Mouse (Mus musculus) hindlimb bud, embryonic 11.5 days (tissue): Measurements from ENCODE around the gene Ccdc171.

Experiments used
- DNase-seq: peaks from one replicate; pipeline ENCODE4 v3.0.0-alpha.2; 2012; ENCODE audit warnings: low read depth, low spot score; ENCODE audit errors: extremely low spot score

The Ccdc171 gene

DNA sequence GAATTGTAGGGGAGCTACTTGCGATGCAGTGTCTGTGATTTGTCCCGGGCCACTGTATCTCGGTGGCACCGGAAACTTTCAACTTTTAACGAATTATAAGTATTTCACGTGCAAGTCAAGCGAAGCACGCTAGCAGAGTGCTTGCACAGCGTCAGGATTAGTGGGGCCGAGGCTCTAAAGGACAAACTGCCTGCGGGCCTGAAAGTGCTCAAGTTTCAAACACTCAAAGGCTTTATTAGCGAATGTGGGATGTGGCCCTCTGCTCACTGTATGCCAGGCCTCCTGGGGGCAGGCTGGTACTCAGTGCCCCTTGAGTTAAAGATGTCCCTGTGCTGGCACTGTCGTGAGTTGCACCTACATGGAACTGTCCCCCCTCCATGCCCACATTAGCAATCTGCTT, 266.5 kb downstream of the Ccdc171 start:
- DNase-seq: peak; percentile 24

DNA sequence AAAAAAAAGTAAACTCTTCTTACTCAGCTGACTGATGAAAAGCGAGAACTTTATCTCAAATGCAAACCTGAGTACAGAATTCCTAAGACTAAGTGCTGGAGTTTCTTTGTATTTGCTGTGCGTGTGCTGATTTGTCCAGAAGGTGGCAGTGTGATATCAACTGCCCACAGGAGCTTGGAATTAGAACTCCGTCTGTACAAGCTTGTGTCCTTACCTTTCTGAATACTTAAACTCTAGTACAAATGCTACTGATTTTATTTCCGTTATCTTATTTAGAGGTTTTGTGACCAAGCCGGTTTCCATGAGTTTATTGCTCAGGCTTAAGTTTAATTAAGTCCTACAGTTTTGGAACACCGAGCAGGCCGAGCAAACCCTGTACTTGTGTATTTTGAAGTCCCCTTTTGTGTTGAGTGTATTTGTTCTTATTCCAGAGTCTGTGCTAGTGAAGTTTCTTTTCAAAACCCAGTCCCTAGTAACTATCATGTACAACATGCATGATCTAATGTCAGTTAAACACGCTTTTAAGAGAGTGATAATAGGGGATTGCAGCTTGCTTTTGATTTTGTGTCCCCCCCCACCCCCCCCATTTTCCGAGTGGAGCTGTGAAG, 269.1 kb downstream of the Ccdc171 start:
- DNase-seq: peak; percentile 64

DNA sequence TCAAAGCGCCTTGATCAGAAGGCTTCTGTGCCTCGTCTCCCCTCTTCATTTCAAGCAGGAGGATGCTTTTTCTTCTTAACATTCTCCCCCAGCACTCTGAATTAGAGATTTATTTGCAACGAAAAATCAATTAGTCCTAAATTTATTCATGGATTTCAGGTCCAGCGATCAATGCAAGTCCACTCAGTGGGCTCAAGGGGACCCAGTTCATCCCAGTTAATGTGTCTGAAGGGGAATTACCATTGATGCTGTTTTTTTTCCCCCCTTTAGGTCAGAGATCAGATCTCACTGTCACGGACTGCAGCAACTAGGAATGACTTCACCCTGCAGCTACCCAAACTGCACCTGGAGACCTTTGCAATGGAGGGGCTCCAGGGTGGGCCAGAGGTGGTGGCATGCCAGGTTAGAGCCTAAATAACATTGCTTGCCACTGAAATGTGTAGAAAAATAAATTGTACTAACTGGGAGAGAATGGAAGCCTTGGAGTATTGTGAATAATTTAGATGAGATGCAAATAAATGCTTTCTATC, 269.6 kb downstream of the Ccdc171 start:
- no peak for DNase-seq

DNA sequence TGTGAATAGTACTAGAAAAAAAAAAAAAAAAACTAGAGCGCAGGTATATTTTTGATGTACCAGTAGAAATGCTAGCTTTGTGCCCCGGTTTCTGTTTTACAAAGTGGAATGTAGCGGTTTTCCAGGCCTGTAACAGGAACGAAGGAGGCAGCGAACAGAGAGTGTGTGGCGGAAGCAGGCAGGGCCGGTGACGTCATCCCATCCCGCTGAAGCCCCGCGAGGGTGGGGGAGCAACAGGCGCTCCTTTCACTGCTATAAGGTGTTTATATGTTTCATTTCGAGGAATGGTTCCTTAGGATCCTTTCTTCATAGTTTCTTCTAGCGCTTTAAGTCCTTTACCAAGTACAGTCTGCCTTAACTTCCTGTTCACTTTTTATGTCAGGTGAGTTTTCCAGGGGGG, 272.6 kb downstream of the Ccdc171 start:
- DNase-seq: no peak

DNA sequence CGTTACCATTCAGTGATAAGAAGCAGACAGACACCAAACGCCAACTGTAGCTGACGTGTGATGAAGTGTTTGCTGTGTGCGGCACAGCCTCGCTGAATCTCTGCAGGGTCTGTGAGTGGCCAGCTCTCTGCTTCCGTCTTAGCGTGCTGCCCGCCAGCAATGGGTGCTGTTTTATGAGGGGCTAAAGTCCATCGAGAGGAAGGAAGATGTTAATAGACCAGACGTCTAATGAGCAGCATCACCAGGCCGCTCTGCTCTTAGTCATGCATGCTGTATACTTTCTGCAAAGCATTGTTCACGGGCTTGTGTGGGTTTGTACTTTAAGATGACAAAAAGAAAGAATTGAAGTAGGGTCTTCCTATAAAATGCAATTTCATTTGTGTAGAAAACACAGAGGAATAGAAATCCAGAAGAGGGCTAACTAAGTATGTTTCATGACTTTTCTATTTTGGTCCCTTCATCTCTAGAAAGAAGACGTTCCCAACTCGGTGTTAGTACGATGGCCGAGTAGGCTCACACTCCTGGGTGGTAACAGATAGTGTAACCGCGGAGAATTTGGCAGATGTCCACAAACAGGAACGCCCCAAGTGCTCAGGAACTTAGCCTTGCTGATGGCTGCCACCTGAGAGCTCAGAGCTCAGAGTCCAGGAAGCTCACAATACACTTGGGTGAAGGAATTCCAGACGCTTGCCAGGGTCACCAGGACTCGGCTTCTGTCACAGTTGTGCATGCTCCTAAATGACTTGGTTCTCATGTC, 273.5 kb downstream of the Ccdc171 start:
- DNase-seq: no peak

DNA sequence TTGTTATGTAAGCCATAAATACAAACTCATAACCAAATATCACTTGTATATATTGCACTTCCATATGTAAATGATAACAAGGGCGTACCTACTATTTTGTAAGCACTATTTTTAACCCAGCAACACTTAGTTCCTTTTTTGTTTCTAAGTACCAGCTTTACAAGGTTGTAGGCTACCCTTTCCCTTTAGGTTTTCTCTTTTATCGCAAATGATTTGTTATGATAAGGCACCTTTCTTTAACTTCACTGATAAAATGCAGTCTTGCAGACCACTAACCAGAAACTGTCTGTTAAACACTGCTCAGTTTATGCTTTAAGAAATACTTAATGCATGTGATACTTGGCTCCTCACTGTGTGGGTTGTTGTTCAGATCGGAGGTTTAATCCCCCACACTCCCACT, 275.1 kb downstream of the Ccdc171 start:
- DNase-seq: no peak

DNA sequence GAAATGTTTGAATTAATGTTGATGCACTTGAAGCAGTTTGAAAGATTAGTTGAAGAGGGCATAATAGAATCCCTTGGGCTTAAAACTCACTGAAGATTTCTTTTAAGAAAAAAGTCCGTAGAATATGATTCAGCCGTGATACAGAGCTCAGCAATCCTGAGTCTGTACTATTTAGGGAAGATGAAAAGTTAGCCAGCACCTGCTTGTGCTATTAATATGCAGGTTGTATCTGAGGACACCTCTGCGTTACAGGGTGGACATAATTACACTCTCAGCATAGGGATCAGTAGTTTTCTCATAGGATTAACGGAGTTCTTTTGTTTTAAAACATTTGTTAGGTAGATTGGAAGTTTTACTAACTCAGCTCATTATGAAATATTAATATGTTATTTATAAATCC, 291.6 kb downstream of the Ccdc171 start:
- DNase-seq: no peak

DNA sequence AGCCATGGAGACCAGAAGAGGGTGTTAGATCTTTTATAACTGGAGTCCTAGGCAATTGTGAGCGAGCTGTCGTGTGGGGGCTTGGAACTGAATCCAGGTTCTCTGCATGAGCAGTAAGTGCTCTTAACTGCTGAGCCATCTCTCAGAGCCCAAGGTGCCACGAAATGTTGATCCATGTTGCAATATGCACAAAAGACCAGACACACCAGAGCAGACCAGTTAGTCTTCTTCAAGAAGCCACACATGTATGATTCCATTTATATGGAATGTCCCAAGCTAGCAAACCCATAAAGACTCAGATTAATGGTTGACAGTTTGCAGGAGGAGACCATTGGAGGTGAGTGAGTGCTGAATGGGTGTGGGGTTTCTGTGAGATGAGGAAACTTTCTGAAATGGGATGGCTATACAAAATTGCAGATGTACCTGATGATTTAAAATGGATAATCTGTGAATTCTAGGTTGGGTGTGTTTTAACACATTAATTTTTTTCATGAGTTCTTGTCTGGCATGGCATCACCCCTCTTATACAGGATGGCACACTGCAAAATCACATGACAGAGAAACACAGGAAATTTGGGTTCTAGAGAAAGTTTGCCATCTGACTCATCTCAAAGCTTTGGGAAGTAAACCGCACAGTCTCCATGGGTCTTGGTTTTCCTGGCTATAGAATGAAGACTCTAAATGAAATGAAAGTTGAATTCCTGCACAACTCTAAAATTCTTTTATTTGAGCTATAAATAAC, 304.5 kb downstream of the Ccdc171 start:
- DNase-seq: no peak

DNA sequence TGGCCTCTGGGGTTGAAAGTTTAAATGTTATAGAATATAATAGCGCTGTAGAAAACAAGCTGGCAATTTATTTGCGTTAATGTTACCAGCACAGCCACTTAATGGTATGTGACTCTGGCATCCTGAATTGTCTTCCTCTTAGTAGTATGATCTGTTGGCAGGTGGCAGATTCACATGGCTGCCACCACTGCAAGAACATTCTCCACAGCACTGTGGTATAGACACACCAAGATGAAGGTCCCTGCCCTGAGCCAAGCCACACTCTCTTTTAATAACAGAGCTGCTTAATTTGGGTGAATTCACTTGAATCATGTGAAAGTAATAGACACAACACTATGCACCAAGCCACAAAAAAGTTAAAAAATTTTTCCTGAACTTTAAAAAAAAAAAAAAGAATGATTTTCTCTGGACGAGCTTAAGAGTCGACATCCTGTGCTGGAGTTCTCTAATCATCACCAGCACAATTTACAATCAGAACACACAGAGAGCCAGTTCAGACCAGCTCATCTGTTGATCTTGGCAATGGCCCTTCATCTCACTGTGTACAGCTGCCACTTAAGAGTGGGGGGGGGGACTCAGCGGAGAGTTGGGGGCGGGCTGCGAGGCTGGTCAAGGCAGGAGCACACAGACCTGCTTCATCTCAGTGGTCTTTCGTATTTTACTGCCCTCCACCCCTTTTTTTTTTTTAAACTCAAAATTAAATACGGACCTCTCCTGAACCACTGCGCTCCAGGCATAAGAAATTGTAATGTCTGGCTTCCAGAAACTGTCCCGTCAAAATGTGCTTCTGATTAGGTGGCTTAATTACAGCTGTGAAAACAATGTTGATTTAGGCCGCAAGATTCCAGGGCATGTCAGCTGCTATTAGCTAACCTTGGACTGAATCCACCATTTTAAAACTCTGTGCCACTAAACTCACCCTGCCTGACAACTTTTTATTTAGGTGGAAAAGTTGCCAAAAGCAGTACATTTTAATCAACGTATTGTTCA, 305.8 kb downstream of the Ccdc171 start:
- peak; percentile 87 for DNase-seq

DNA sequence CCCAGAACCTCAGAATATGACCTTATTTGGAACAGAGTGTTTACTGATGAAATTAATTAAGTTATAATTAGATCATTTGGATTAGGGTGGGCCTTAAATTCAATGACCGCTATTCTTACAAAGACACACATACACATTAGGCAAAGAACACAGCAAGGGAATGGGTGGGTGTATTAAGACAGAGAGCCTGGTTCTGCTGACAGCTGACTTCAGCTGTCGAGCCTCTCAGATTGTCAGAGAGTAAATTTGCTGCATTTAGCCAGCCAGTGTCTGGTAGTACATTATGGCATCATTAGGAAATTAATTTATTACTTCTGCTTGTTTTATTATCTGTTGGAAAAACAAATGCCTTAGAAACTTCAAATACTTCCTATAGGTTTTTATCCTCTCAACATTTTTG, 313.7 kb downstream of the Ccdc171 start:
- DNase-seq: no peak

DNA sequence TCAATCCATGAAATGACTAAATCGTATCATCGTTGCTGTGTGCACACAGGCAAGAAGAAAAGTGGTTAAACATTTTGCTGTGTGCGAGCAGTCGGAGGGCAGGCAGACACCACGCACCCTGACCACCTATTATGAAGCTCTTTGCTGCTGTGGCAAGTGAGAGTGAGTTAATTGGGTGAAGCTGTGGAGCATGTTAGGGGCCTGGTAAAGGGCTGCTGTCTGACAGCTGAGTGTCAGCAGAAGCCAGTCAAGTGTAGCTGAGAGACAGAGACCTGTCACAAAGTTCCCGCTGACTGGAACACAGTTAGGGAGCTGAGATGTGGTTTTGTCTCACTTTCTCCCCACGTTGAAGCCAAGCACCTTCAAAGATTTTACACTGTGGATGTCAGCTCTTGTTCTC, 321.0 kb downstream of the Ccdc171 start:
- DNase-seq: no peak

DNA sequence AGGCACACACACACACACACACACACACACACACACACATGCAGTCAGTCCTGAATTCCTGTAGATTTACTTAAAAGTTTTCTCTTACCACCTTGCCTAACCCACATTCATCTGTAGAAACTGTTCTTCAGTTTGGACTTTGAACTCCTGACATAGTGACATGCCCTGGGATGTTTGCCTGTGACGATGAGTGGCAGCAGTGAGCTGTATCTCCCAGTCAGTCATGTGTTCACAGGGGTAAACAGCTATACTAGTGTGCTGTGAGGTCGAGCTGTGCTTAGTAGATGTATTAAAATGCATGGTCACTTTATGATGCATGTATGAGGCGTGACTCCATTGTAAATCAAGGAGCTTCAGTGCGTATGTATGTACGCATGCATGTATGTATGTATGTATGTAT, 328.5 kb downstream of the Ccdc171 start:
- DNase-seq: no peak

DNA sequence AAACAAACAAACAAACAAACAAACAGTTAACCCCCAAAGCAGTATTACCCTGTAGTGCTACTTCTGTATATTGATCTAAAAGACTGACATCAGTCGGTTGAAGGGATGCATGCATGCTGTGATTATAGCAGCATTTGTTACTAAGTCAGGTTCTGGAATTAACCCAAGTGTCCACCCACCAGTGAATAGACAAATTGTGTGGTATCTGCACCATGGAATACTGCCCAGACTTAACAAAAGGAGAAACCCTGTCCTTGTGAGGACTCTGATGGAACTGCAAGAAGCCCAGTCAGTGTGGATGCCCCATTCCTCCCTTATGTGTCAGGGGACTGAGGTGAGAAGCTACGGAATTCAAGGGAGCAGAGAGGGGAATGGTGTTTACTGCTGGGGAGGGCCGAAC, 336.4 kb downstream of the Ccdc171 start:
- no peak for DNase-seq

DNA sequence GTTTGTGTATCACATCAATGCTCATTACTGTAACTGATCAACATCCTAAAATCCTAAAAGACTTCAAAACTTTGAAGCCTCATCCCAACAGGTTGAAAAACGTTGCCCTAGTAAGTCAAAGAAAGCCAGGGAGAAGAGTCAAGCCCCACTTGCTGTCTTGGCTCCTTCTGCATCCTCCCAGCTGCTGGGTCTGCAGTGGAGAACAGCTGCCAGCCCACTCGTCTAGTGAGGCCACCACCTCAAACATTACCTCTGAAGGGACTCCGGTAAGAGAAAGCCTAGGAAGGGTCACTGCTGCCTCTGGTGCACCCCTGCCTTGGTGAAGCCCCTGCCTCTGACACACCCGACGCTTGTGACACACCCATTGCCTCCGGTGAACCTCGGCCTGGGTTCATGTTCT, 336.9 kb downstream of the Ccdc171 start:
- DNase-seq: no peak

DNA sequence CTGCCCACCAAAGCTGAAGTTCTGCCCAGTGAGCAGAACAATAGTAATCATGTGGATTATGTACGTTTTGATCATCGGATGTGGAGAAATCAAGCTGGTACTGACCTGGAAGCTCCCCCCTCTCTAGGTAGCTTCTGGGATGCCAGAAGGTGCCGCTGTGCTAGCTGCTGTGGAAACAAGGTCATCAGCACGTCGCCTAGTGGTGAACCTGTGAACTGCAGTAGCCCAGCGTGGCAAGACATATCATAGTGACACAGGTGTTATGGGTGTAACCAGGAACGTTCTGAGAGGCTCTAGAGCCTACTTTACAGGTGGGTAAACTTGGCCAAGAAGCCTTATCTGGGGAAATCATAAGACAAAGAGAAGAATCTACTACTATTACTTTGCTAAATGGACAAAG, 351.3 kb downstream of the Ccdc171 start:
- DNase-seq: no peak

DNA sequence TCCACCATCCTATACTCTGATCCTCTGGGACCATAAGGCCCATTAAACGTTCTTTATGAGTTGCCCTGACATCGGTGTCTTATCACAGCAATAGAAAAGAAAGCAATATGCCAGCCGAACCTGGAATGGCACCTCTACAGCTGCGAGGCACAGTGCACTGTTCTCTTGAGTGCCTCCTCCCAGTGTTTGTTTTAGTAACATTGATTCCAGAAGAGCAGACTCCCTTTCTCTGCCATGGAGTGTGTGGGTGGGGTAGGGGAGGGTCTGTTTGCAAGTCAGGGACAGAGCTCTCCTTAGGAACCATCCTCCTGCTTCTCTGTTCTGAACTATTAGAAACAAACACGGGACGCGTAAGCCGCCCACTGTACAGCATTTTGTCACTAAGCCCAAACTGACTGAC, 352.9 kb downstream of the Ccdc171 start:
- DNase-seq: no peak

DNA sequence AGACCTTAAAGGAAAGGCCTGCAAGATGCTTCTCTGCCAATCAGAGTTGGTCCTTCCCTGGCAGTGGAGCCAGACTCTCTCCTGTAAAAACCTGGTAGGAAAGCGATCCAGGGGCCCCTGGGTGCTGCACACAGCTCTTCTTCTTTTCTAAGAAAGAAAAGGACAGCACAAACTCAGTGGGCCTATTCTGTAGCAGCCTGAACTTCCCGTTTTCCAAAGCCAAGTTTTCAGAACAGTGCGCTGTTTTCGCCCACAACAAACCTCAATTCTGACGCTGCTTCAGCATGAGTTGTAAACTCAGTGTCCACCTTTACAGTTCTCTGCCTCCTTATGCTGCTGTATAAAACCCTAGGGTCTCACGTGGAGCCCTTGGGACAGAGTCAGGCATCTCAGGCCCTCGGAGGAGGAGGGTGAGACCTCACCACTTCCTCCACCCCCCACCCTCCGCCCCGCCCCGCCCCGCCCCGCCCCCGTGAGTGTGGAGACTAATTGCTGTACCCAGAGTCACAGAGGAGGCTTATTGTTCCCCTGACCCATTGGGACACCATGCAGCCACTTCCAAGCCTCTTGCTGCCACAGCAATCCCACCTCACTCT, 363.2 kb downstream of the Ccdc171 start:
- DNase-seq: no peak

DNA sequence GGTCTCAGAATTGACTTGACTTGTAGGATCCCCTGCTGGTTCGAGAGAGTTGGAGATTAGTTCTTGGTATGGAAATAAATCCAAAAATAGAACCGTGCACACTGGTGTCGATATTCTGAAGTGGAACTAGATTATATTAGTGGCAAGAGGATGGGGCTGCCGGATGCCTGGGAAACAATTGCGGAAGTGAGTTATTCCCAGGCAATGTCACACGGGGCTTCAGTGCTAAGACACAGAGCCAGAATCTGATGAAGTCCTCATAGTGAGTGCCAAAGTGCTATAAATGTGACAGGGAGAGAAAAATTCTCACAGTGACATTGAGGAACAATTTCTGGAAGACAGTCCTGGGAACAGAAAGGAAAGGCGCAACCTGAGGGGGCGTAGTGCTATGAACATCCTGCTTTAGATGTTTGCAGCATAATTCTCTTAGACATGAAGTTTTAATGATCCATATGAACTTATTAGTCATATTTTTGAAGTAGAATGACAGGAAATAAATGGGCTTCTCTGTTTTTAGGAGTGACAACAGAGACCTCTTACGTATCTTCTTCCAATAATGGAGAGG, 376.8 kb downstream of the Ccdc171 start:
- DNase-seq: no peak
